Mouse (Mus musculus) naive thymus-derived CD4-positive, alpha-beta T cell, adult 5 months (primary cell): ENCODE data around the gene Mri1. TPM values are rescaled to one million over a fixed set of nuclear protein-coding genes. Genes with fewer than 3 reads are reported as not detected.

Experiments
- polyA plus RNA-seq: library from polyadenylated mRNA; unstranded; fragments of 100-300 nt; shearing (Covaris generic); gene quantifications from one replicate; pipeline ENCODE4 v1.2.1, GENCODE M21; 2017

Gene Mri1
- 146 TPM for polyA plus RNA-seq

DNA sequence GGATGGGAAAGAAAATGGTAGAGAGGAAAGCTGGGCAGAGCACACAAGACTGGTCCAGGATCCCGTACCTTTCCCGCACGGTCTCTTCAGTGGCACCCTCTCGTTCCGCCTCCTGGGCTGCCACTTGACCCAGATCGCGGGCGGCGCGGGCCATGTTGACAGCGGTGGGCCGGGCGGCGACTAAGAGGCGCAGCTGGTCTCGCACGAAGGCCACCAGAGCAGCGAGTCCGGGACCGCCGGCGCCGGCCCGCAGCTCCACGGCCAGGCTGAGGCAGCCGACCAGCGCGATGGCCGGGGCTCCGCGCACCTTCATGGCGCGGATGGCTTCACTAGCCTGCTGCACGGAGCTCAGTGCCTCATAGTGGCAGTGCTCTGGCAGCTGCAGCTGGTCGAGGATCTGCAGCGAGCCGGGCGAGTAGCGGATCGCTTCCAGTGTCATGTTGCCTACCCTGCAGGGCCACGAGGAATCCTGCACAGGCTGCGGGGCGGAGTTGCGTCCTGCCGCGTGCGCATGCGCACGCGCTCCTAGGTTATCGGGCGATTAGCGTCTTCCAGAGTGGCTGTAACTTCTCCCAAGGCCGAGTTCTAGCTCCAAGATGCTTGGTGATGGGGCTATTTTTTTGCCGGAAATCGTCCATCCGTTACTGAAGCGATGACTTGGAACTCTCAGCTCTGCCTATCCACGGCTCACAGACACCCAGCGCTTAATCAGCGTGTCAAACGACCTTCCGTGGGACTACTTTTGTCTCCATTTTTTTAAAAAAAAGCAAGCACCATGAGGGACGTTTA is at the start of gene Mri1:
TSS of gene Mri1 (minus strand) at position 505 of the 789 bp plus-strand sequence.

GRCm38 (mm10) chr8:84269950-84270773 is 13.0 kb upstream of the Mri1 start, which contains the start of gene Ccdc130:
Gene Ccdc130 (minus strand): TSS chr8:84270380.

GRCm38 (mm10) chr8:84249257-84250170 is 7.6 kb downstream of the Mri1 start, which contains the start of gene D8Ertd738e:
Gene D8Ertd738e (minus strand): TSS chr8:84249719.

GRCm38 (mm10) chr8:84236998-84237473 is 20.1 kb downstream of the Mri1 start, which contains the start of gene Zswim4:
Gene Zswim4 (minus strand): TSS chr8:84237055.

Other genes starting within 250 kb of the Mri1 start
- gene 2210011C24Rik, start 245.2 kb downstream of the Mri1 start, polyA plus RNA-seq = not detected
- 9.5 TPM for gene Palm3, start 235.9 kb downstream of the Mri1 start, polyA plus RNA-seq
- gene Il27ra, start 214.7 kb downstream of the Mri1 start, polyA plus RNA-seq = 200 TPM
- 0.76 TPM for gene Rln3, start 212.3 kb downstream of the Mri1 start, polyA plus RNA-seq
- 1.2 TPM for gene Gm10643, start 192.2 kb downstream of the Mri1 start, polyA plus RNA-seq
- gene Rfx1, start 190.5 kb downstream of the Mri1 start, polyA plus RNA-seq = 29.8 TPM
- 28.4 TPM for gene Dcaf15, start 152.6 kb downstream of the Mri1 start, polyA plus RNA-seq
- gene Podnl1, start 131.3 kb downstream of the Mri1 start, polyA plus RNA-seq = 2.1 TPM
- 26.8 TPM for gene Cc2d1a, start 109.4 kb downstream of the Mri1 start, polyA plus RNA-seq
- gene 4930432K21Rik, start 109.3 kb downstream of the Mri1 start, polyA plus RNA-seq = 3.4 TPM
- gene Nanos3, start 72.1 kb downstream of the Mri1 start, polyA plus RNA-seq = not detected
- 41.4 TPM for gene Zswim4, start 20.3 kb downstream of the Mri1 start, polyA plus RNA-seq
- 442 TPM for gene D8Ertd738e, start 7.6 kb downstream of the Mri1 start, polyA plus RNA-seq
- 23.9 TPM for gene Ccdc130, start 13.1 kb upstream of the Mri1 start, polyA plus RNA-seq
- 5.6 TPM for gene Cacna1a, start 131.1 kb upstream of the Mri1 start, polyA plus RNA-seq